In genomic region chr13:9562921-9563320, GRCm38 (mm10) we compare ENCODE assay signal across 8 mouse cellular contexts.
DNase-seq lines count a peak whose midpoint lies in the region; ATAC-seq and TF ChIP-seq lines count a peak whose summit lies in the region.

No protein-coding gene starts in this region.

- 12% methylated on average over 2 of the region's 2 CpGs for WGBS in midbrain, embryonic 11.5 days
- WGBS in midbrain, embryonic 13.5 days = 10% methylated on average over 2 of the region's 2 CpGs
- WGBS in bone marrow, adult 2 months = 33% methylated on average over 2 of the region's 2 CpGs

- no peaks in the 10 kb centered on the region for H3K9me3 ChIP-seq in midbrain, embryonic 11.5 days (ENCODE audit: control insufficient read depth, low read length)
- H3K9me3 ChIP-seq in midbrain, embryonic 13.5 days = no peaks in the 10 kb centered on the region

- H3K27ac ChIP-seq in midbrain, embryonic 11.5 days (ENCODE audit: low read depth, low read length) = no peak overlapping the region
- H3K27ac ChIP-seq in midbrain, embryonic 13.5 days = no peak overlapping the region
- H3K27ac ChIP-seq in bone marrow, adult 2 months (ENCODE audit: control insufficient read depth, insufficient read depth, low read depth, low read length, poor library complexity) = no peak overlapping the region

- DNase-seq in cerebellum, postnatal 10 days = peak; percentile 37 to 41
- no peak for DNase-seq in cerebellum, adult 11 months
- peak; percentile 82 for DNase-seq in midbrain, embryonic 11.5 days (ENCODE audit: low spot score, missing footprints)
- DNase-seq in kidney, postnatal 14 days = peak; percentile 22
- DNase-seq in retina, postnatal 1 day = peak; percentile 53
- no peak for DNase-seq in layer of hippocampus, adult 9-10 months (ENCODE audit: low spot score)

- H3K27me3 ChIP-seq in midbrain, embryonic 11.5 days (ENCODE audit: control insufficient read depth, insufficient read depth, low read length) = no peaks in the 10 kb centered on the region
- no peaks in the 10 kb centered on the region for H3K27me3 ChIP-seq in midbrain, embryonic 13.5 days

- no peak overlapping the region for H3K9ac ChIP-seq in midbrain, embryonic 11.5 days (ENCODE audit: low read length)
- no peak overlapping the region for H3K9ac ChIP-seq in midbrain, embryonic 13.5 days (replicated peaks)

- ATAC-seq in midbrain, embryonic 11.5 days (ENCODE audit: low FRiP score) = no peak
- no peak for ATAC-seq in midbrain, embryonic 13.5 days

- H3K36me3 ChIP-seq in midbrain, embryonic 11.5 days (ENCODE audit: control insufficient read depth, insufficient read depth, low read length) = no peaks in the 10 kb centered on the region
- peaks cover 4% of the 10 kb centered on the region for H3K36me3 ChIP-seq in midbrain, embryonic 13.5 days

- H3K4me1 ChIP-seq in midbrain, embryonic 11.5 days (ENCODE audit: control insufficient read depth, insufficient read depth, low read length) = no peaks in the 10 kb centered on the region
- H3K4me1 ChIP-seq in midbrain, embryonic 13.5 days (replicated peaks) = no peaks in the 10 kb centered on the region
- H3K4me1 ChIP-seq in bone marrow, adult 2 months (ENCODE audit: control insufficient read depth, insufficient read depth, low read length) = no peaks in the 10 kb centered on the region

- no peak for TF ChIP-seq POLR2A in bone marrow, adult 2 months (IDR thresholded peaks at IDR 0.05; ENCODE audit: borderline replicate concordance, control insufficient read depth, low read depth, low read length)

- H3K4me2 ChIP-seq in midbrain, embryonic 11.5 days = no peak overlapping the region
- no peak overlapping the region for H3K4me2 ChIP-seq in midbrain, embryonic 13.5 days (replicated peaks)

- H3K4me3 ChIP-seq in midbrain, embryonic 11.5 days (ENCODE audit: low read depth, low read length) = no peak overlapping the region
- no peak overlapping the region for H3K4me3 ChIP-seq in midbrain, embryonic 13.5 days (replicated peaks)
- no peak overlapping the region for H3K4me3 ChIP-seq in bone marrow, adult 2 months (replicated peaks; ENCODE audit: control insufficient read depth, low read depth, low read length)

- peak; percentile 72 for TF ChIP-seq CTCF in bone marrow, adult 2 months (IDR thresholded peaks at IDR 0.05; ENCODE audit: control insufficient read depth, insufficient read depth, low read length)

Comparison
In these comparisons a context has a peak if more than half of its experiments do, and no peak if none do; other contexts are left out.
1. DNase-seq: peak in cerebellum, postnatal 10 days (2 of 2), midbrain, embryonic 11.5 days (single experiment), kidney, postnatal 14 days (single experiment) and retina, postnatal 1 day (single experiment); none in cerebellum, adult 11 months (single experiment) and layer of hippocampus, adult 9-10 months (single experiment).